Mouse (Mus musculus) midbrain, embryonic 13.5 days (tissue): ENCODE measurements at regions not wholly inside any gene's neighbourhood (a gene's known extent, or its start where the extent isn't known, plus 50 kb on each side); places are given as distances from the start of the nearest gene placed in this dataset.

Source experiments
- ATAC-seq: fragments of 200-750 bp; cut with Nextera tagmentation; 2 replicates; pipeline ENCODE4 v1.8.0; 2017; ENCODE audit warnings: mild to moderate bottlenecking, moderate TSS enrichment, moderate library complexity
- H3K27ac ChIP-seq: fragments of 300-500 bp; sonication (generic); 2 replicates; pipeline ENCODE4 v1.5.1; 2015; ENCODE audit warnings: inconsistent platforms, mild to moderate bottlenecking, moderate library complexity
- H3K27me3 ChIP-seq: fragments of 300-500 bp; sonication (generic); 2 replicates; pipeline ENCODE4 v1.6.1; 2015; ENCODE audit warnings: mild to moderate bottlenecking, inconsistent platforms
- H3K36me3 ChIP-seq: fragments of 300-500 bp; sonication (generic); 2 replicates; pipeline ENCODE4 v1.6.1; 2015; ENCODE audit warnings: mild to moderate bottlenecking, inconsistent platforms
- H3K4me1 ChIP-seq: fragments of 300-500 bp; sonication (generic); replicated peaks from 2 replicates; pipeline ENCODE4 v1.6.1; 2015; ENCODE audit warnings: inconsistent platforms
- H3K4me2 ChIP-seq: fragments of 300-500 bp; sonication (generic); replicated peaks from 2 replicates; pipeline ENCODE4 v1.6.1; 2015; ENCODE audit warnings: moderate library complexity, mild to moderate bottlenecking, inconsistent platforms
- H3K4me3 ChIP-seq: fragments of 300-500 bp; sonication (generic); replicated peaks from 2 replicates; pipeline ENCODE4 v1.5.1; 2015; ENCODE audit warnings: mild to moderate bottlenecking, inconsistent platforms
- H3K9ac ChIP-seq: fragments of 300-500 bp; sonication (generic); replicated peaks from 2 replicates; pipeline ENCODE4 v1.6.1; 2015; ENCODE audit warnings: mild to moderate bottlenecking, inconsistent platforms
- H3K9me3 ChIP-seq: fragments of 300-500 bp; sonication (generic); 2 replicates; pipeline ENCODE4 v1.6.1; 2016; ENCODE audit warnings: mild to moderate bottlenecking, inconsistent platforms
- WGBS: fragments of 180-500 bp; shearing (Covaris S2); methylation state at CpG from one replicate; pipeline ENCODE4 v1.1.7; 2015; 5-methylcytosine and 5-hydroxymethylcytosine counted together

DNA sequence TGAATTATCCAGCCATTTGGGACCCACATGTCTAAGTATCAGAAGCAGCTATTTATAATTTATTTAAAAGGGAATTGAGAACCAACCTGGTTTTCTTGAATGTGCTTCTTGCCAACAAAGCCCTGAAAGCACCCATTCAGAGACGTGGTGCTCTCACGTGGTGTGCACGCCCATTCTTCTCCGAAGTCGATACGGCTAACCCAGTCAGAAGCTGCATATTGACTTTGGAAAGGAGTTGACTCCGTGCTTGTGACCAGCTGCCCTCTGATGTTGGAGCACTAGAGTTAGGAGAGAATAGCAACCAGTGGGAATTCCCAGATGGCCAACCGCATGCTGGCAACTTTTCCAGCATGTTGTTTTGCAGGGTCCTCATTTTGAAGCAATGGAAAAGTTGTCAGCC is 240.2 kb upstream of the Lrtm1 start:
- ATAC-seq = no peak
- WGBS = 89% methylated on average over 8 of the region's 8 CpGs
- no peaks in the 10 kb centered on the region for H3K9me3 ChIP-seq
- H3K4me1 ChIP-seq = 0 out of 2 replicates have a peak, but pooled peaks cover 4% of the 10 kb centered on the region
- H3K9ac ChIP-seq = no peak overlapping the region
- no peak overlapping the region for H3K4me2 ChIP-seq
- no peaks in the 10 kb centered on the region for H3K36me3 ChIP-seq
- no peak overlapping the region for H3K4me3 ChIP-seq
- no peak overlapping the region for H3K27ac ChIP-seq
- no peaks in the 10 kb centered on the region for H3K27me3 ChIP-seq

DNA sequence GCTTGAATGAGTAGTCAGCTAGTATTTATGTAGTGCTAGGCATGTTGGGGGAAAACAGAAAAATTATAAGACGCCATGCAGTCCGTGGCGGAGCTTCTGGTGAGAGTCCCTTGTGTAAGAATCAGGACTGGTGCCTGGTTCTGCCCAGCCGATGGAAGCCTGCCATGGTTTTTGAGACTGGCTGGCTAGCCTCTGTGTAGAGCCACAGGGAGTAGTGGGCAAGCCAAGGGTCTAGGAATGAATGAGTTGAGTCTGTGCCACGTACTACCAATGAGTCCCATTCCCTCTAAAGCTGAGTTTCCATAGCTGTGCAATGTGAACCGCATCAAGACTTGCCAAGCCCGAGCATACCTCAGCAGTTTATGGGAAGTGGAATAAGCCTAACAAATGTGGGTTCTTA is 236.3 kb upstream of the Lrtm1 start:
- H3K9me3 ChIP-seq = no peaks in the 10 kb centered on the region
- no peaks in the 10 kb centered on the region for H3K36me3 ChIP-seq
- no peak overlapping the region for H3K4me2 ChIP-seq
- ATAC-seq = no peak
- no peak overlapping the region for H3K27ac ChIP-seq
- H3K4me3 ChIP-seq = no peak overlapping the region
- no peak overlapping the region for H3K9ac ChIP-seq
- H3K4me1 ChIP-seq = no peaks in the 10 kb centered on the region
- WGBS = 95% methylated on average over 7 of the region's 7 CpGs
- H3K27me3 ChIP-seq = no peaks in the 10 kb centered on the region

DNA sequence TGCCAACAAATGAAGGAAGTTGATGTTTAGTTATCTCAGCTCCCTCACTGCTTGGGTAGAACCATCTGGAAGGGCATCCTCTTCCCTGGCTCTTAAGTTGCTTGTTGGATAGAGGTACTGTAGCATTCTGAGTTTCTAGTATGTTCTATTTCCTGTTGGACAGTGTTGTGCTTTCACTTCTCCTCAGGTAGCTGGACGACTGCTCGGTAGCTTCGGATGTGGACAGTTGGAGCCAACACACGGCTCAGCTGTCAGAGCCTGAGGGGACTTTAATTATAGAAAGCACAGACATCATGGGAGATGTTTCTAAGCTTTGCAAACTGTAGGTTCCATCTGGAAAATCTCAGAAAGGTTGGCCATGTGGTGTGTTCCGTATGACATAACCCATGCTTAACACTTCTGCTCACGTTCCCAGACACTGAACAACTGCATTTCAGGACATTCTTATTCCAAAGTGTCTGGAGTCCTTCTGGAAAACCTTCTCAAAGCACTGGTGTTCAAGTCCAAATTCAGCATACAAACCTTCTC is 233.8 kb upstream of the Lrtm1 start:
- H3K36me3 ChIP-seq = no peaks in the 10 kb centered on the region
- no peak overlapping the region for H3K27ac ChIP-seq
- H3K9me3 ChIP-seq = no peaks in the 10 kb centered on the region
- H3K4me3 ChIP-seq = no peak overlapping the region
- no peak overlapping the region for H3K4me2 ChIP-seq
- no peak for ATAC-seq
- WGBS = 90% methylated on average over 6 of the region's 6 CpGs
- H3K27me3 ChIP-seq = no peaks in the 10 kb centered on the region
- H3K4me1 ChIP-seq = no peaks in the 10 kb centered on the region
- no peak overlapping the region for H3K9ac ChIP-seq

DNA sequence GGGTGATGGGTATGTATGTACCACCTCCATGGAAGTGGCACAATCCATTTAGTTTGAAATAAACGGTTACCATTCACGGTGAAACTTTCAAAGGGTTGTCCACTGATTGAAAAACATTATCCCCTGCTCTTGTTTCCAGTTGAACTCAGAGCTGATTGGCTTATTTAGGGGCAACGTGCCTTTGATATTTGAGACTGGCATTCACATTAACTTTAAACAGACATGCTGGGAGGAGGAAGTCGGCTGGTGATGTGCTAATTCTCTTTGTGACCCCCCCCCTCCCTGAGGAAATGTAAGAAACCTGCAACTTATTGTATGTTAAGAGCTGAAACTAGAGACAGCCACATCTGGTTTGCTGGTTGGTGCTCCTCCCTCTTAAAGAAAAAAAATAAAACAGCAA is 219.7 kb upstream of the Lrtm1 start:
- Histone ChIP-seq H3K9me3 (no peaks in the 10 kb centered on the region), H3K4me1 (peaks cover 11% of the 10 kb centered on the region), H3K27ac (no peak overlapping the region), H3K4me3 (no peak overlapping the region), H3K27me3 (no peaks in the 10 kb centered on the region), H3K36me3 (no peaks in the 10 kb centered on the region), H3K4me2 (peak overlapping the region; percentile 27), H3K9ac (no peak overlapping the region)
- WGBS = 3% methylated on average over 4 of the region's 4 CpGs
- no peak for ATAC-seq

DNA sequence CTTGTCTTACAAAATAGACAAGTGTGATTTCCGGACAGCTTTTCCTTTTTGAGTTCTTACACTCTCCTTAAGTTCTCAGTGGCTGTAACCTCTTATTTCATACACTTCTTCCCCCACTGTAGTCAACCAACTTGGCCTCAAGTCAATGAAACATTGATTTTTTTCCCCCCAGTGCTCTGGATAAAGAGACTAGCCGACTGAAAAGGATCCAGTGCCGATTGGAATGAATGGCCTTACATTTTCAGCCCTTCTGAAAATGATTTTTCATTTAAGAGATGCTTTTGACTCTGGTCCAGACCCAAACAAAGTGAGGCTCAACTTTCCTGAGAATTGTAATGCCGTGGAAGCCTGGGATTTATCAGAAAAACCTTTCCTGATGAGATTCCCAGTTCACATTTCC is 216.3 kb upstream of the Lrtm1 start:
- 75% methylated on average over 4 of the region's 4 CpGs for WGBS
- H3K9ac ChIP-seq = no peak overlapping the region
- no peaks in the 10 kb centered on the region for H3K27me3 ChIP-seq
- no peaks in the 10 kb centered on the region for H3K36me3 ChIP-seq
- H3K4me2 ChIP-seq = no peak overlapping the region
- no peaks in the 10 kb centered on the region for H3K9me3 ChIP-seq
- H3K4me1 ChIP-seq = peaks cover 11% of the 10 kb centered on the region
- no peak overlapping the region for H3K27ac ChIP-seq
- H3K4me3 ChIP-seq = no peak overlapping the region
- no peak for ATAC-seq

DNA sequence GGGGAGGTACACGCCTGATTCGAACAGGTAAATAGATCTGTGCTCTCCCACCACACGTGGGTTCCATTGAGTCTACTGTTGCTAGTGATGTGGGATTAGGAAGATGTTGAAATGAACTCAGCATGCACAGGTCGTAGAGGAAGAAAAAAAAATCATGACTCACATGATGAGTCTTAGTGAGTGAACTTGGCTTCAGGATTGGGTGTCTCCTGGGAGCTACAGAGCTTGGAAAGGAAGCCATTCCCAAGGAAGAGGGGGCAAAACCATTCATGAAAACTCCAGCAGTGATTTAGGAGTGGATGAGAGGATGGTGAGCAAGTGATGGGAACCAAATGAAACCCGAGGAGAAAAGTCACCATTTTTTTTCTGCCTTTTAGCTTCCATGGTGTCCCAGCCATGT is 215.9 kb upstream of the Lrtm1 start:
- Histone ChIP-seq H3K4me3 (no peak overlapping the region), H3K9ac (no peak overlapping the region), H3K27ac (no peak overlapping the region), H3K36me3 (no peaks in the 10 kb centered on the region), H3K4me1 (peaks cover 11% of the 10 kb centered on the region), H3K27me3 (no peaks in the 10 kb centered on the region), H3K9me3 (no peaks in the 10 kb centered on the region), H3K4me2 (no peak overlapping the region)
- 82% methylated on average over 5 of the region's 5 CpGs for whole genome bisulfite sequencing
- no peak for ATAC-seq

DNA sequence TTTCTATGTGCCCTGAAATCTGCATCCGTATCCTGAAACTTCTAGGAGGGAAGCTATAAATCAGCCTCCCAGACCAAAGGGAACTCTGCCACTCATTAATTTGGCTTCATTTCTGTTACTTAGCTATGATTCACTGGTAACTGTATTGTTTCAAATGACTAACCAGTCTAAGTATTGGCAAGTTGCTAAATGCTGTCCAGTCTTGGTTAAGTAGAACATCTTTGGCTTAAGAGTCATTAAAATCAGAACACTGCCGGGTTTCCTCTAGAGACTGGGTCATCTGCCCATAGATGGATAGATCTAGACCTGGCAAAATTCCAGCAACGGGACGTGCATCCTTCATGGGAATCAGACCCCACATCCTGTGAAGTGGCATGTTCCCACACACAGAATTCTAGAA is 209.9 kb upstream of the Lrtm1 start:
- Histone ChIP-seq H3K27me3 (no peaks in the 10 kb centered on the region), H3K9me3 (no peaks in the 10 kb centered on the region), H3K4me1 (peaks cover 7% of the 10 kb centered on the region; the same call in 1 of the 2 replicates), H3K27ac (no peak overlapping the region), H3K4me2 (no peak overlapping the region), H3K36me3 (no peaks in the 10 kb centered on the region), H3K4me3 (no peak overlapping the region), H3K9ac (no peak overlapping the region)
- 92% methylated on average over 4 of the region's 4 CpGs for WGBS
- no peak for ATAC-seq

DNA sequence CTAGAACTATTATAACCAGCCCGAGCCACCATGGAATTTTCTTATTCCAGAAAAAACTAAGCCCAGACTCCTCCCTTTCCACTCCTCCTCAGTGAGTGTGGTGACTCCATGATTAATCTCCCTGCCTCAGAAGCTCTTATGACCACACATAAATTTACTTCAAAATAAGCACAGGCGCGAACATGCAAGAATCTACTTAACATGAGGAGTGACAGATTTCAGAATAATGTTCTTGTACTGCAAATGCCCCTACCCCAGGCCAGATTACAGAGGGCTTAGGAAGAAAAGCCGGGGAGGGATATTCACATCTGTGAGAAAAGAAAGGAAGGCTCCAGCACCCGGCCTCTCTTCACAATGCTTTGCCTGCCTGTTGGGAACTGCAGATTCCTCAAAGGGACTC is 208.7 kb upstream of the Lrtm1 start:
- Histone ChIP-seq H3K4me3 (no peak overlapping the region), H3K27me3 (no peaks in the 10 kb centered on the region), H3K36me3 (no peaks in the 10 kb centered on the region), H3K9me3 (no peaks in the 10 kb centered on the region), H3K4me2 (no peak overlapping the region), H3K4me1 (peaks cover 7% of the 10 kb centered on the region; the same call in 1 of the 2 replicates), H3K27ac (0 out of 2 replicates have a peak overlapping the region, but pooled peaks have one; percentile 3), H3K9ac (no peak overlapping the region)
- WGBS = 36% methylated on average over 5 of the region's 5 CpGs
- ATAC-seq = no peak

DNA sequence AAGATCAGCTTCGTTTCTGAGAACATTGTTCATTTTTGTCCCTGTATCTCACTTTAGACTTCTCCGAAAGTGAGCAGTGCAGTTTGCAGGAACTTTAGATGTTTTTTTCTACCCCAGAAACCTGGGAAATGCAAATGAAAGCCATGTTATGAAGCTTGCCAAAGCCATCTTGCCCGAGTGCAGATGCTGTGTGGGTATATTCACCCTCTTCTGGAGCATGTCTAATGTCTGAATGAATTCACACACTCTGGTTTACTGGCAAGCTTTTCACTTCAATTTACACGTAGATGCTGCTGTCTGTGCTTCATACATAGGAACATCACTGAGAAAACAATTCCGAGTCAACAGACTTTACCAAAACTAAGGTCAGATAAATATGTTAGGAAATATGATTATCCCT is 197.0 kb upstream of the Lrtm1 start:
- Histone ChIP-seq H3K4me3 (no peak overlapping the region), H3K4me2 (no peak overlapping the region), H3K27ac (no peak overlapping the region), H3K4me1 (0 out of 2 replicates have a peak, but pooled peaks cover 3% of the 10 kb centered on the region), H3K27me3 (no peaks in the 10 kb centered on the region), H3K9ac (no peak overlapping the region), H3K36me3 (no peaks in the 10 kb centered on the region), H3K9me3 (no peaks in the 10 kb centered on the region)
- ATAC-seq = no peak
- WGBS = 70% methylated on average over 5 of the region's 5 CpGs

DNA sequence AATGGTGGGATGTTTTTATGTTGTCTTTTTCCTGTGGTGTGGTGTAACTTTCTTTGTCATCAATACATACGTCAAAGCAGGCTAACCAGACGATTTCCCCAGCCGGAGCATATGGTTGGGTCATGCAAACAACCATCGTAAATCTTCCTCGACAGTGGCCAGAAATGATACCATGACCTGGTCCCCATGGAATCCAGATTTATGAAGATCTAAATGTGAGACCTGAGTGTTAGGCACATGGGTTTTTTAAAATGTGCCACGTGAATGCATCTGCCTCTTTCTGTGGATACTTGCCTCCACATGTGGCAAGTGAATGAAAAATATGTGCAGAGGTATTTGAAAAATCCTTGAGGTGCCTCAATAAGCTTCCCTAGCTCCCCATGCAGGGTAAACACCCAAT is 190.8 kb upstream of the Lrtm1 start:
- 74% methylated on average over 6 of the region's 6 CpGs for WGBS
- Histone ChIP-seq H3K27ac (no peak overlapping the region), H3K9me3 (no peaks in the 10 kb centered on the region), H3K27me3 (no peaks in the 10 kb centered on the region), H3K36me3 (no peaks in the 10 kb centered on the region), H3K4me1 (no peaks in the 10 kb centered on the region), H3K9ac (no peak overlapping the region), H3K4me3 (no peak overlapping the region), H3K4me2 (no peak overlapping the region)
- no peak for ATAC-seq

DNA sequence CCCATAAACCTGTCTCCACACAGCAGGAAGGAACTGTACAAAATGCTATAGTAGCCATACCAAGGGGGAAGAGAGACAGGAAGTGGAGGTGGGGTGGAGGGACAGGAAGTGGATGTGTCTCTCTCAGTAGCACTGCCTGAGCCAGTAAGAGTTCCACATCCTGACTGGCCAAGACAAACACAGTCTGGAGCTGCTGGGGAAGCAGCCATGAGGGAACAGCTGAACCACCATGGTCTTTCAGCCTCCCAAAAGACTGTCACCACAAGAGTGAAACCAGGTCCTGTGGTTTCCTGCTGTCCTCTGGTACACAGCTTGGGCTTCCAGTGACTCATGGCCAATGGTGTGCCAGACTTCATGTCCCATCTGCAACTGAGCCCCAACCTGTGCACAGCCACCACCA is 180.9 kb upstream of the Lrtm1 start:
- H3K4me1 ChIP-seq = no peaks in the 10 kb centered on the region
- no peak overlapping the region for H3K9ac ChIP-seq
- H3K4me3 ChIP-seq = no peak overlapping the region
- H3K36me3 ChIP-seq = no peaks in the 10 kb centered on the region
- H3K27me3 ChIP-seq = no peaks in the 10 kb centered on the region
- no peak overlapping the region for H3K27ac ChIP-seq
- no peak for ATAC-seq
- H3K9me3 ChIP-seq = no peaks in the 10 kb centered on the region
- H3K4me2 ChIP-seq = no peak overlapping the region

DNA sequence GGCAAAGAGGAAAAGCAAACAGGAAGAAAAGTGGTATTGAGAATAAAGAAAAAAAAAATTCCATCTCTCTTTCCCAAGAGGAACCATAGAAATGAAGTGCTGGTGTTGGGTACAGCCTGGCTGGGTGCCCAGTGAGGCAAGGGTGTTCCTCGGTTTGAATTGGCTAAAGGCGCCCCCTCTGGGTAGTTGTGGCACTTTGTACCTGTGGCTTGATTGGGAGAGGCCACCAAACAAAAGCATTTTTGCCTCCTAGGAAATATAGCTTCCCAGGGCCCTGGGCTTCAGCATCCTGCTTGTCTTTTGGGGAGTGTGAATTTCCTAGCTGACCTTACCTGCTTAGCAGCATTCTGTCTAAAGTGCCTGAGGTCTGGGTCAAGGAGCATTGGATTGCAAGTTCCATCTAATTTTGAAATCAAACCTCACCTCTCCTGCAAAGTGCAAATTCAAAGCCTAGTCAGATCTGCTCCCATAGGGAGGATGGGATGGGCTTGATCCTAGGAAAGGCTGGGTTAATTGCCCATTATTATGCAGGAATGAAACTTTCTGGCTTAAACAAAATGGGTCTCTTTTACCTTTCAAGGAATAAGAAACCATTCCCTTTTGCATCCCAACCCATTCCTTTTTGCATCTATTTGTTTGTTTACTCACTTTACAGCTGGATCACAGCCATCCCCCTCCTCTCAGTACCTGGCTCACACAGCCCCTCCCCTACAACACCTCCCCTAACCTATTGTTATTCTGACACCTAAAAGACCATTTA is 169.0 kb upstream of the Lrtm1 start:
- Histone ChIP-seq H3K27me3 (no peaks in the 10 kb centered on the region), H3K4me2 (no peak overlapping the region), H3K36me3 (no peaks in the 10 kb centered on the region), H3K4me1 (no peaks in the 10 kb centered on the region), H3K4me3 (no peak overlapping the region), H3K9me3 (no peaks in the 10 kb centered on the region), H3K9ac (no peak overlapping the region), H3K27ac (no peak overlapping the region)
- no peak for ATAC-seq
- 16% methylated on average over 2 of the region's 2 CpGs for WGBS
